8 mouse cellular contexts compared by ENCODE assay signal in the genomic region with DNA sequence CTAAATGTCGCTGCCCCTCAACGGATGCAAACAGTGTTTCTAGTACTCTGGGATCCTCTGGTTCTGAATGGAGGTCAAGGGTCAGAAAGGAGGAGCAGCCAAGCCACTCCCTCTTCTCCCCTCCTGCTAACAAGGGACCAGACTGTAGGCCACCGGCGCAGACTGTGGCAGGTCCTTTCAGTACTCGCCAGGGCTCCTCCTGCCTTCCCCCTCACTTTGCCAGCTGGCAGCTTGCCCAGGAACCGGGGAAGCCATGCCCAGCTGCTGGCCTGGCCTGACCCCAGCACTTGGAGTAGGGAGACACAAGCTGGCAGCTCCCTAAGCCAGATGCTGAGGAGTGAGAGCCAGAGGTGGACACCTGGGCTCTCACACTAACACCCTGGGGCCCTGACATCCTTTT. TPM values are rescaled to one million over a fixed set of nuclear protein-coding genes. Genes with fewer than 3 reads are reported as not detected.
A peak's percentile ranks its signal among the peaks of the same experiment; 100 is the strongest.
DNase-seq lines count a peak whose midpoint lies in the region; ATAC-seq and TF ChIP-seq lines count a peak whose summit lies in the region.

No protein-coding gene starts in this region.

- peak overlapping the region; percentile 100 for H3K9ac ChIP-seq in forebrain, embryonic 15.5 days (replicated peaks)
- H3K9ac ChIP-seq in heart, postnatal 0 days (replicated peaks; ENCODE audit: low read depth, low read length) = no peak overlapping the region
- H3K9ac ChIP-seq in liver, adult 2 months (ENCODE audit: low read depth, low read length) = peak overlapping the region; percentile 63; the same call in 1 of the 2 replicates
- peak overlapping the region; percentile 52; the same call in 1 of the 2 replicates for H3K9ac ChIP-seq in stomach, embryonic 14.5 days (replicated peaks; ENCODE audit: low read depth, low read length)

- peaks cover 8% of the 10 kb centered on the region; the same call in 1 of the 2 replicates for H3K79me2 ChIP-seq in liver, adult 2 months (ENCODE audit: control insufficient read depth, insufficient read depth, low read length)
- peaks cover 13% of the 10 kb centered on the region for H3K79me2 ChIP-seq in myocyte (ENCODE audit: control insufficient read depth, insufficient read depth)

- ATAC-seq in forebrain, embryonic 15.5 days (replicated peaks) = peak; percentile 60
- peak; percentile 81 for ATAC-seq in heart, postnatal 0 days (ENCODE audit: insufficient read depth, low read depth)
- peak; percentile 24; the same call in 1 of the 2 replicates for ATAC-seq in stomach, embryonic 14.5 days (ENCODE audit: insufficient number of reproducible peaks, insufficient read depth, low FRiP score, low read depth)

- peak; percentile 84 for DNase-seq in 3T3-L1 (ENCODE audit: low read depth, low spot score)
- peak; percentile 93 for DNase-seq in cerebellum, adult 11-12 months
- DNase-seq in heart, postnatal 0 days (ENCODE audit: low spot score) = peak; percentile 91
- peak; percentile 97 to 99 for DNase-seq in kidney, postnatal 25 days
- peak; percentile 97 for DNase-seq in liver, adult 2 months (ENCODE audit: extremely low read depth, low read depth, low spot score)

- peaks cover 45% of the 10 kb centered on the region for H3K4me1 ChIP-seq in forebrain, embryonic 15.5 days
- H3K4me1 ChIP-seq in heart, postnatal 0 days (ENCODE audit: control insufficient read depth, insufficient read depth) = peaks cover 41% of the 10 kb centered on the region
- H3K4me1 ChIP-seq in liver, adult 2 months (ENCODE audit: control insufficient read depth, insufficient read depth, low read length) = peaks cover 22% of the 10 kb centered on the region
- H3K4me1 ChIP-seq in stomach, embryonic 14.5 days (ENCODE audit: control insufficient read depth, insufficient read depth, low read length) = peaks cover 29% of the 10 kb centered on the region

- no peaks in the 10 kb centered on the region for H3K9me3 ChIP-seq in forebrain, embryonic 15.5 days
- no peaks in the 10 kb centered on the region for H3K9me3 ChIP-seq in heart, postnatal 0 days (replicated peaks; ENCODE audit: control insufficient read depth, low read length)
- no peaks in the 10 kb centered on the region for H3K9me3 ChIP-seq in stomach, embryonic 14.5 days (ENCODE audit: control insufficient read depth, low read depth, low read length)

- no peak overlapping the region for H3ac ChIP-seq in myocyte (ENCODE audit: control insufficient read depth, insufficient read length)

- WGBS in forebrain, embryonic 15.5 days = under 1% methylated on average over 6 of the region's 6 CpGs
- 2% methylated on average over 6 of the region's 6 CpGs for WGBS in heart, postnatal 0 days
- 0% methylated on average over 6 of the region's 6 CpGs for WGBS in liver, adult 2 months
- WGBS in stomach, embryonic 14.5 days = 0% methylated on average over 6 of the region's 6 CpGs

- H3K27ac ChIP-seq in forebrain, embryonic 15.5 days (replicated peaks) = peak overlapping the region; percentile 100
- peak overlapping the region; percentile 97 for H3K27ac ChIP-seq in heart, postnatal 0 days (ENCODE audit: low read depth)
- H3K27ac ChIP-seq in liver, adult 2 months (replicated peaks; ENCODE audit: insufficient read depth, low read depth, low read length) = peak overlapping the region; percentile 95
- peak overlapping the region; percentile 97 for H3K27ac ChIP-seq in stomach, embryonic 14.5 days (ENCODE audit: low read length)

- TF ChIP-seq EP300 in heart, postnatal 0 days (IDR thresholded peaks at IDR 0.05; ENCODE audit: low read depth) = no peak

- no peaks in the 10 kb centered on the region for H3K27me3 ChIP-seq in forebrain, embryonic 15.5 days
- no peaks in the 10 kb centered on the region for H3K27me3 ChIP-seq in heart, postnatal 0 days (ENCODE audit: control insufficient read depth, insufficient read depth, low read length)
- no peaks in the 10 kb centered on the region for H3K27me3 ChIP-seq in liver, adult 2 months (ENCODE audit: control insufficient read depth, insufficient read depth, low read length)
- no peaks in the 10 kb centered on the region for H3K27me3 ChIP-seq in myocyte (ENCODE audit: control insufficient read depth, insufficient read depth, insufficient read length)
- H3K27me3 ChIP-seq in stomach, embryonic 14.5 days (ENCODE audit: control insufficient read depth, insufficient read depth, low read length) = no peaks in the 10 kb centered on the region

- TF ChIP-seq CTCF in heart, postnatal 0 days (IDR thresholded peaks at IDR 0.05; ENCODE audit: low read depth) = no peak
- no peak for TF ChIP-seq CTCF in liver, adult 2 months (IDR thresholded peaks at IDR 0.05; ENCODE audit: low read depth, low read length)

- peaks cover 40% of the 10 kb centered on the region for H3K36me3 ChIP-seq in forebrain, embryonic 15.5 days
- peaks cover 30% of the 10 kb centered on the region for H3K36me3 ChIP-seq in heart, postnatal 0 days (replicated peaks; ENCODE audit: control insufficient read depth, insufficient read depth, low read length)
- H3K36me3 ChIP-seq in liver, adult 2 months (ENCODE audit: control insufficient read depth, insufficient read depth, low read length) = peaks cover 23% of the 10 kb centered on the region; the same call in 1 of the 2 replicates
- peaks cover 18% of the 10 kb centered on the region for H3K36me3 ChIP-seq in myocyte (ENCODE audit: control insufficient read depth, insufficient read depth)
- peaks cover 39% of the 10 kb centered on the region for H3K36me3 ChIP-seq in stomach, embryonic 14.5 days (ENCODE audit: control insufficient read depth, insufficient read depth, low read length)

- peak overlapping the region; percentile 95 for H3K4me2 ChIP-seq in forebrain, embryonic 15.5 days (replicated peaks)
- peak overlapping the region; percentile 24; the same call in 1 of the 2 replicates for H3K4me2 ChIP-seq in heart, postnatal 0 days (ENCODE audit: low read depth, low read length)
- peak overlapping the region; percentile 99 for H3K4me2 ChIP-seq in myocyte (ENCODE audit: low read depth)
- H3K4me2 ChIP-seq in stomach, embryonic 14.5 days (replicated peaks; ENCODE audit: low read depth, low read length) = peak overlapping the region; percentile 61

- H3K4me3 ChIP-seq in forebrain, embryonic 15.5 days = peak overlapping the region; percentile 94
- no peak overlapping the region for H3K4me3 ChIP-seq in heart, postnatal 0 days (ENCODE audit: low read depth, low read length)
- peak overlapping the region; percentile 37 for H3K4me3 ChIP-seq in liver, adult 2 months (ENCODE audit: insufficient read depth, low read depth, low read length)
- H3K4me3 ChIP-seq in myocyte = peak overlapping the region; percentile 56
- H3K4me3 ChIP-seq in stomach, embryonic 14.5 days (ENCODE audit: low read depth, low read length) = peak overlapping the region; percentile 29

- TF ChIP-seq POLR2A in liver, adult 2 months (IDR thresholded peaks at IDR 0.05; ENCODE audit: extremely low read depth, insufficient read depth, low read length) = 0 out of 2 replicates have a peak, but pooled peaks have one; percentile 16
- TF ChIP-seq POLR2A in myocyte (IDR thresholded peaks at IDR 0.05; ENCODE audit: insufficient read length, low read depth) = peak; percentile 35

RNA-seq across cellular contexts. Expression of gene Chd3, which starts 4.3 kb away (rescaled TPM):
- polyA plus RNA-seq in forebrain, embryonic 15.5 days (2015; fragmentation: Nextera tagmentation; extraction: Ambion mirVana) = 127 and 138 TPM in 2 replicates
- total RNA-seq in heart, postnatal 0 days (2014; rRNA removed; ENCODE audit: low replicate concordance) = 23.6 and 23.8 TPM in 2 replicates
- polyA plus RNA-seq in heart, postnatal 0 days (2015; fragmentation: Nextera tagmentation; extraction: Ambion mirVana) = 10.3 and 12.4 TPM in 2 replicates
- 45.2 and 57.5 TPM in 2 replicates for total RNA-seq in liver, adult 2 months (2014; rRNA removed)
- 55.2 and 80.2 TPM in 2 replicates for polyA plus RNA-seq in liver, adult 2 months (2012; rRNA removed)
- 148 TPM for polyA plus RNA-seq in myocyte (2012; fragmentation: generic; extraction: Trizol)
- 85.3 and 87.4 TPM in 2 replicates for polyA plus RNA-seq in stomach, embryonic 14.5 days (2014; fragmentation: Nextera tagmentation; extraction: Ambion mirVana)

RNA-seq across cellular contexts. Expression of gene Rnf227, which starts 24.6 kb away (rescaled TPM):
- polyA plus RNA-seq in forebrain, embryonic 15.5 days (2015; fragmentation: Nextera tagmentation; extraction: Ambion mirVana) = 115 and 127 TPM in 2 replicates
- 1.5 and 10.2 TPM in 2 replicates for total RNA-seq in heart, postnatal 0 days (2014; rRNA removed; ENCODE audit: low replicate concordance)
- polyA plus RNA-seq in heart, postnatal 0 days (2015; fragmentation: Nextera tagmentation; extraction: Ambion mirVana) = 3.4 and 4.3 TPM in 2 replicates
- total RNA-seq in liver, adult 2 months (2014; rRNA removed) = 0.55 and 0.67 TPM in 2 replicates
- 0.35 and 0.41 TPM in 2 replicates for polyA plus RNA-seq in liver, adult 2 months (2012; rRNA removed)
- 2.5 TPM for polyA plus RNA-seq in myocyte (2012; fragmentation: generic; extraction: Trizol)
- 15.3 and 16.3 TPM in 2 replicates for polyA plus RNA-seq in stomach, embryonic 14.5 days (2014; fragmentation: Nextera tagmentation; extraction: Ambion mirVana)

RNA-seq across cellular contexts. Expression of gene Naa38, which starts 30.4 kb away (rescaled TPM):
- 89.4 and 91.9 TPM in 2 replicates for polyA plus RNA-seq in forebrain, embryonic 15.5 days (2015; fragmentation: Nextera tagmentation; extraction: Ambion mirVana)
- 64.9 and 93.4 TPM in 2 replicates for total RNA-seq in heart, postnatal 0 days (2014; rRNA removed; ENCODE audit: low replicate concordance)
- 171 and 175 TPM in 2 replicates for polyA plus RNA-seq in heart, postnatal 0 days (2015; fragmentation: Nextera tagmentation; extraction: Ambion mirVana)
- total RNA-seq in liver, adult 2 months (2014; rRNA removed) = 86.6 and 91.5 TPM in 2 replicates
- polyA plus RNA-seq in liver, adult 2 months (2012; rRNA removed) = 133 and 150 TPM in 2 replicates
- polyA plus RNA-seq in myocyte (2012; fragmentation: generic; extraction: Trizol) = 126 TPM
- 158 and 177 TPM in 2 replicates for polyA plus RNA-seq in stomach, embryonic 14.5 days (2014; fragmentation: Nextera tagmentation; extraction: Ambion mirVana)

RNA-seq across cellular contexts. Expression of gene Cyb5d1, which starts 30.5 kb away (rescaled TPM):
- polyA plus RNA-seq in forebrain, embryonic 15.5 days (2015; fragmentation: Nextera tagmentation; extraction: Ambion mirVana) = 44.3 and 45.9 TPM in 2 replicates
- total RNA-seq in heart, postnatal 0 days (2014; rRNA removed; ENCODE audit: low replicate concordance) = 14.2 and 17.6 TPM in 2 replicates
- 16.7 and 18.6 TPM in 2 replicates for polyA plus RNA-seq in heart, postnatal 0 days (2015; fragmentation: Nextera tagmentation; extraction: Ambion mirVana)
- 33.9 and 40.7 TPM in 2 replicates for total RNA-seq in liver, adult 2 months (2014; rRNA removed)
- 21.1 and 22.1 TPM in 2 replicates for polyA plus RNA-seq in liver, adult 2 months (2012; rRNA removed)
- 23.0 TPM for polyA plus RNA-seq in myocyte (2012; fragmentation: generic; extraction: Trizol)
- 15.0 and 23.5 TPM in 2 replicates for polyA plus RNA-seq in stomach, embryonic 14.5 days (2014; fragmentation: Nextera tagmentation; extraction: Ambion mirVana)

RNA-seq across cellular contexts. Expression of gene Tmem88, which starts 33.1 kb away (rescaled TPM):
- 5.9 and 6.7 TPM in 2 replicates for polyA plus RNA-seq in forebrain, embryonic 15.5 days (2015; fragmentation: Nextera tagmentation; extraction: Ambion mirVana)
- 32.4 and 33.0 TPM in 2 replicates for total RNA-seq in heart, postnatal 0 days (2014; rRNA removed; ENCODE audit: low replicate concordance)
- 59.7 and 62.5 TPM in 2 replicates for polyA plus RNA-seq in heart, postnatal 0 days (2015; fragmentation: Nextera tagmentation; extraction: Ambion mirVana)
- 1.3 and 1.7 TPM in 2 replicates for total RNA-seq in liver, adult 2 months (2014; rRNA removed)
- polyA plus RNA-seq in liver, adult 2 months (2012; rRNA removed) = 6.7 and 8.5 TPM in 2 replicates
- polyA plus RNA-seq in myocyte (2012; fragmentation: generic; extraction: Trizol) = 0.16 TPM
- polyA plus RNA-seq in stomach, embryonic 14.5 days (2014; fragmentation: Nextera tagmentation; extraction: Ambion mirVana) = 30.0 and 30.3 TPM in 2 replicates

Comparison
In these comparisons a context has a peak if more than half of its experiments do, and no peak if none do; other contexts are left out.
1. ATAC-seq: peak in every context shown above with its lines; median percentile 81 in heart, postnatal 0 days; 60 in forebrain, embryonic 15.5 days; 24 in stomach, embryonic 14.5 days.
2. H3K4me2 ChIP-seq: peak in every context shown above with its lines; median percentile 99 in myocyte; 95 in forebrain, embryonic 15.5 days; 61 in stomach, embryonic 14.5 days; 24 in heart, postnatal 0 days.